Mouse (Mus musculus): ENCODE data around the gene Fchsd2.

GRCm38 (mm10) chr7:101319796-101320195 lies 227.1 kb downstream of the Fchsd2 start:
- TF ChIP-seq POLR2A (IDR thresholded peaks at IDR 0.05; ENCODE audit: borderline replicate concordance, extremely low read depth, low read depth, low read length) = no peak
- TF ChIP-seq CTCF (IDR thresholded peaks at IDR 0.05; ENCODE audit: insufficient read depth, low read length) = no peak
